Mouse (Mus musculus) stomach, embryonic 14.5 days (tissue): ENCODE results near the gene Hexa. TPM values are rescaled to one million over a fixed set of nuclear protein-coding genes. Genes with fewer than 3 reads are reported as not detected.

Experiments used
- ATAC-seq: fragments of 200-750 bp; cut with Nextera tagmentation; 2 replicates; pipeline ENCODE4 v1.8.0; 2017; ENCODE audit warnings: low read depth, moderate TSS enrichment; ENCODE audit not compliant: insufficient number of reproducible peaks, insufficient read depth, low FRiP score
- H3K27ac ChIP-seq: fragments of 300-500 bp; sonication (generic); 2 replicates; pipeline ENCODE4 v1.5.1; 2014; ENCODE audit warnings: mild to moderate bottlenecking, low read length, moderate library complexity, mixed read lengths
- H3K27me3 ChIP-seq: fragments of 300-500 bp; sonication (generic); 2 replicates; pipeline ENCODE4 v1.6.1; 2014; ENCODE audit warnings: low read length, control low read depth, mixed read lengths; ENCODE audit not compliant: control insufficient read depth, insufficient read depth
- H3K36me3 ChIP-seq: fragments of 300-500 bp; sonication (generic); 2 replicates; pipeline ENCODE4 v1.6.1; 2014; ENCODE audit warnings: mild to moderate bottlenecking, control low read depth, low read length, moderate library complexity, mixed read lengths; ENCODE audit not compliant: control insufficient read depth, insufficient read depth
- H3K4me1 ChIP-seq: fragments of 300-500 bp; sonication (generic); 2 replicates; pipeline ENCODE4 v1.6.1; 2014; ENCODE audit warnings: low read length, control low read depth, mixed read lengths; ENCODE audit not compliant: control insufficient read depth, insufficient read depth
- H3K4me2 ChIP-seq: fragments of 300-500 bp; sonication (generic); replicated peaks from 2 replicates; pipeline ENCODE4 v1.6.1; 2014; ENCODE audit warnings: low read depth, low read length, control low read depth
- H3K4me3 ChIP-seq: fragments of 300-500 bp; sonication (generic); 2 replicates; pipeline ENCODE4 v1.5.1; 2014; ENCODE audit warnings: low read depth, low read length, control low read depth
- H3K9ac ChIP-seq: fragments of 300-500 bp; sonication (generic); replicated peaks from 2 replicates; pipeline ENCODE4 v1.6.1; 2014; ENCODE audit warnings: low read depth, mild to moderate bottlenecking, control low read depth, low read length, moderate library complexity, mixed read lengths
- H3K9me3 ChIP-seq: fragments of 300-500 bp; sonication (generic); 2 replicates; pipeline ENCODE4 v1.6.1; 2016; ENCODE audit warnings: low read depth, low read length, control low read depth; ENCODE audit not compliant: control insufficient read depth
- WGBS: fragments of 180-500 bp; shearing (Covaris S2); extraction: QIAGEN DNeasy Blood & Tissue Kit; methylation state at CpG from one replicate; pipeline ENCODE4 v1.1.7; 2014; 5-methylcytosine and 5-hydroxymethylcytosine counted together
- polyA plus RNA-seq: library from polyadenylated mRNA; unstranded; fragments of >200 nt; fragmentation: Nextera tagmentation; extraction: Ambion mirVana; gene quantifications from 2 replicates; pipeline ENCODE4 v1.2.1, GENCODE M21; 2014

The Hexa gene
- polyA plus RNA-seq, 1 experiment from 2014 or later = 88.1 TPM

GRCm38 (mm10) chr9:59571852-59572251 is 32.5 kb downstream of the Hexa start:
- ATAC-seq = no peak
- H3K27me3 ChIP-seq = peaks cover 3% of the 10 kb centered on the region; the same call in 1 of the 2 replicates
- 68% methylated on average over 2 of the region's 2 CpGs for WGBS

GRCm38 (mm10) chr9:59577401-59577800 is 38.1 kb downstream of the Hexa start:
- WGBS = 14% methylated on average over 13 of the region's 13 CpGs
- Histone ChIP-seq H3K4me3 (peak overlapping the region; percentile 21), H3K4me2 (peak overlapping the region; percentile 42), H3K9ac (no peak overlapping the region), H3K4me1 (no peaks in the 10 kb centered on the region), H3K27ac (no peak overlapping the region), H3K36me3 (no peaks in the 10 kb centered on the region), H3K27me3 (peaks cover 5% of the 10 kb centered on the region; the same call in 1 of the 2 replicates), H3K9me3 (no peaks in the 10 kb centered on the region)
- no peak for ATAC-seq

More at GRCm38 (mm10) chr9:59571852-59572251, 32.5 kb downstream of the Hexa start:
- H3K4me2 ChIP-seq = no peak overlapping the region
- H3K9me3 ChIP-seq = no peaks in the 10 kb centered on the region
- H3K4me1 ChIP-seq = no peaks in the 10 kb centered on the region
- no peak overlapping the region for H3K9ac ChIP-seq
- no peak overlapping the region for H3K27ac ChIP-seq
- H3K36me3 ChIP-seq = no peaks in the 10 kb centered on the region
- H3K4me3 ChIP-seq = no peak overlapping the region

GRCm38 (mm10) chr9:59577844-59578504 is 38.6 kb downstream of the Hexa start, which contains the start of gene Celf6:
Celf6 (plus strand) TSS chr9:59577917.
- no peak within 1 kb of the TSS for H3K9ac ChIP-seq
- H3K27ac ChIP-seq = no peak within 1 kb of the TSS
- ATAC-seq = peak; percentile 98

GRCm38 (mm10) chr9:59578505-59578867 is 39.1 kb downstream of the Hexa start:
- H3K4me1 ChIP-seq = no peaks in the 10 kb centered on the region
- no peak overlapping the region for H3K9ac ChIP-seq
- no peak for ATAC-seq
- no peak overlapping the region for H3K27ac ChIP-seq
- H3K4me2 ChIP-seq = peak overlapping the region; percentile 42
- H3K36me3 ChIP-seq = no peaks in the 10 kb centered on the region
- H3K27me3 ChIP-seq = peaks cover 5% of the 10 kb centered on the region; the same call in 1 of the 2 replicates
- H3K4me3 ChIP-seq = peak overlapping the region; percentile 21; the same call in 1 of the 2 replicates
- H3K9me3 ChIP-seq = no peaks in the 10 kb centered on the region
- WGBS = 1% methylated on average over 20 of the region's 20 CpGs

More at GRCm38 (mm10) chr9:59577844-59578504, 38.6 kb downstream of the Hexa start, which contains the start of gene Celf6:
- H3K4me2 ChIP-seq = peak within 1 kb of the TSS; percentile 42
- no peaks in the 10 kb centered on the region for H3K4me1 ChIP-seq
- no peaks in the 10 kb centered on the region for H3K36me3 ChIP-seq
- no peaks in the 10 kb centered on the region for H3K9me3 ChIP-seq
- H3K4me3 ChIP-seq = peak within 1 kb of the TSS; percentile 21
- peaks cover 5% of the 10 kb centered on the region; the same call in 1 of the 2 replicates for H3K27me3 ChIP-seq
- WGBS = 1% methylated on average over 54 of the region's 61 CpGs

GRCm38 (mm10) chr9:59584871-59585308 is 45.5 kb downstream of the Hexa start:
- Histone ChIP-seq H3K27me3 (no peaks in the 10 kb centered on the region), H3K9me3 (no peaks in the 10 kb centered on the region), H3K4me2 (peak overlapping the region; percentile 52), H3K27ac (no peak overlapping the region), H3K4me1 (no peaks in the 10 kb centered on the region), H3K9ac (no peak overlapping the region; the same call in 1 of the 2 replicates), H3K36me3 (no peaks in the 10 kb centered on the region), H3K4me3 (peak overlapping the region; percentile 23)
- WGBS = 5% methylated on average over 13 of the region's 13 CpGs
- ATAC-seq = peak; percentile 87

GRCm38 (mm10) chr9:59588252-59588651 is 48.9 kb downstream of the Hexa start:
- no peak for ATAC-seq
- no peak overlapping the region for H3K9ac ChIP-seq
- 74% methylated on average over 5 of the region's 5 CpGs for WGBS

GRCm38 (mm10) chr9:59588710-59589671 is 49.7 kb downstream of the Hexa start:
- no peaks in the 10 kb centered on the region for H3K9me3 ChIP-seq
- no peaks in the 10 kb centered on the region for H3K4me1 ChIP-seq
- no peak overlapping the region for H3K27ac ChIP-seq
- no peak overlapping the region for H3K4me2 ChIP-seq
- no peak for ATAC-seq
- no peak overlapping the region for H3K4me3 ChIP-seq
- no peaks in the 10 kb centered on the region for H3K36me3 ChIP-seq
- no peak overlapping the region for H3K9ac ChIP-seq
- H3K27me3 ChIP-seq = no peaks in the 10 kb centered on the region
- 48% methylated on average over 12 of the region's 12 CpGs for WGBS

More at GRCm38 (mm10) chr9:59588252-59588651, 48.9 kb downstream of the Hexa start:
- H3K9me3 ChIP-seq = no peaks in the 10 kb centered on the region
- no peak overlapping the region for H3K27ac ChIP-seq
- H3K4me2 ChIP-seq = no peak overlapping the region
- H3K4me3 ChIP-seq = no peak overlapping the region
- no peaks in the 10 kb centered on the region for H3K27me3 ChIP-seq
- no peaks in the 10 kb centered on the region for H3K4me1 ChIP-seq
- H3K36me3 ChIP-seq = no peaks in the 10 kb centered on the region

- H3K27me3 ChIP-seq = no peaks in the 10 kb centered on the region
- WGBS = 75% methylated on average over 10 of the region's 10 CpGs
- no peak overlapping the region for H3K4me2 ChIP-seq
- no peak overlapping the region for H3K4me3 ChIP-seq
- H3K9ac ChIP-seq = no peak overlapping the region
- H3K27ac ChIP-seq = no peak overlapping the region
- no peak for ATAC-seq
- H3K36me3 ChIP-seq = no peaks in the 10 kb centered on the region
- H3K4me1 ChIP-seq = no peaks in the 10 kb centered on the region
- no peaks in the 10 kb centered on the region for H3K9me3 ChIP-seq
Observed at GRCm38 (mm10) chr9:59589703-59590439, 50.5 kb downstream of the Hexa start.
